ENCODE assay signal across 8 mouse cellular contexts in genomic region chr6:108782526-108783183, GRCm38 (mm10). TPM values are rescaled to one million over a fixed set of nuclear protein-coding genes. Genes with fewer than 3 reads are reported as not detected.
DNase-seq lines count a peak whose midpoint lies in the region; ATAC-seq and TF ChIP-seq lines count a peak whose summit lies in the region.

TSS of gene Arl8b (plus strand) at chr6:108783099.

- peak within 1 kb of the TSS; percentile 85 to 98 for H3K4me3 ChIP-seq in MEL (ENCODE audit: control insufficient read depth in 1 of 2, insufficient read depth in 1 of 2, low read depth in 2 of 2, low read length in 2 of 2)
- H3K4me3 ChIP-seq in cerebellum, adult 2 months (replicated peaks; ENCODE audit: insufficient read depth, low read depth, low read length) = peak within 1 kb of the TSS; percentile 86
- peak within 1 kb of the TSS; percentile 70 for H3K4me3 ChIP-seq in lung, embryonic 16.5 days (ENCODE audit: low read length)

- H3K27me3 ChIP-seq in MEL (ENCODE audit: control insufficient read depth in 1 of 2, insufficient read depth in 2 of 2, low read length in 2 of 2) = no peaks in the 10 kb centered on the region
- no peaks in the 10 kb centered on the region for H3K27me3 ChIP-seq in cerebellum, adult 2 months (ENCODE audit: control insufficient read depth, insufficient read depth, low read length)
- no peaks in the 10 kb centered on the region for H3K27me3 ChIP-seq in lung, embryonic 16.5 days (ENCODE audit: control insufficient read depth, insufficient read depth, low read depth, low read length)

- TF ChIP-seq CTCF in MEL (IDR thresholded peaks at IDR 0.05 in 2 of 3, conservative IDR thresholded peaks at IDR 0.05 in 1 of 3; ENCODE audit: control insufficient read depth in 1 of 3, insufficient read depth in 1 of 3, low read depth in 2 of 3, low read length in 3 of 3, poor library complexity in 1 of 3, severe bottlenecking in 1 of 3) = peak; percentile 63 to 86 (median 72)
- TF ChIP-seq CTCF in cerebellum, adult 2 months (IDR thresholded peaks at IDR 0.05; ENCODE audit: borderline replicate concordance, insufficient read depth, low read depth, low read length) = peak; percentile 94

- WGBS in cerebellum, adult 2 months = 11% methylated on average over 36 of the region's 36 CpGs
- 9% methylated on average over 36 of the region's 36 CpGs for WGBS in lung, embryonic 16.5 days

- H3K27ac ChIP-seq in MEL (ENCODE audit: control insufficient read depth, low read depth, low read length) = peak within 1 kb of the TSS; percentile 76
- H3K27ac ChIP-seq in cerebellum, adult 2 months (ENCODE audit: insufficient read depth, low read length) = peak within 1 kb of the TSS; percentile 88
- peak within 1 kb of the TSS; percentile 82 for H3K27ac ChIP-seq in lung, embryonic 16.5 days (ENCODE audit: low read length)

- TF ChIP-seq RAD21 in MEL (IDR thresholded peaks at IDR 0.05; ENCODE audit: low read depth, low read length) = no peak

- peak; percentile 76 to 78 for ATAC-seq in hematopoietic stem cell, adult 5-6 weeks (replicated peaks in 1 of 2; ENCODE audit: insufficient read depth in 1 of 2, low FRiP score in 2 of 2, low TSS enrichment in 1 of 2, low read depth in 1 of 2, poor library complexity in 2 of 2, severe bottlenecking in 2 of 2)
- ATAC-seq in lung, embryonic 16.5 days (ENCODE audit: low read depth) = peak; percentile 96

- peaks cover 8 to 19% of the 10 kb centered on the region in 2 experiments; a peak in 3 of 4 replicates for H3K4me1 ChIP-seq in MEL (ENCODE audit: control insufficient read depth in 1 of 2, insufficient read depth in 2 of 2, low read length in 2 of 2)
- H3K4me1 ChIP-seq in cerebellum, adult 2 months (ENCODE audit: control insufficient read depth, insufficient read depth, low read length) = peaks cover 11% of the 10 kb centered on the region; the same call in 1 of the 2 replicates
- peaks cover 12% of the 10 kb centered on the region for H3K4me1 ChIP-seq in lung, embryonic 16.5 days (replicated peaks; ENCODE audit: control insufficient read depth, insufficient read depth, low read length)

- TF ChIP-seq EP300 in MEL (IDR thresholded peaks at IDR 0.05; ENCODE audit: low read depth in 1 of 2, low read length in 2 of 2) = peak in 1 of 2 experiments; percentile 38; a peak in 2 of 4 replicates

- H3K9ac ChIP-seq in MEL (ENCODE audit: control insufficient read depth, low read depth, low read length, poor library complexity, severe bottlenecking) = peak within 1 kb of the TSS; percentile 96
- peak within 1 kb of the TSS; percentile 97 for H3K9ac ChIP-seq in lung, embryonic 16.5 days (ENCODE audit: low read length)

- H3K4me2 ChIP-seq in lung, embryonic 16.5 days (ENCODE audit: low read depth, low read length) = peak within 1 kb of the TSS; percentile 68

- H3K36me3 ChIP-seq in MEL (ENCODE audit: control insufficient read depth in 1 of 2, insufficient read depth in 2 of 2, low read length in 2 of 2) = peaks cover 0 to 29% of the 10 kb centered on the region in 2 experiments; a peak in 2 of 4 replicates
- no peaks in the 10 kb centered on the region for H3K36me3 ChIP-seq in lung, embryonic 16.5 days (ENCODE audit: control insufficient read depth, insufficient read depth, low read length)

- peaks cover 35% of the 10 kb centered on the region for H3K79me2 ChIP-seq in MEL (ENCODE audit: control insufficient read depth, insufficient read depth, low read length, poor library complexity)

- no peaks in the 10 kb centered on the region for H3K9me3 ChIP-seq in MEL (replicated peaks; ENCODE audit: insufficient read depth, low read length)
- no peaks in the 10 kb centered on the region for H3K9me3 ChIP-seq in lung, embryonic 16.5 days (ENCODE audit: control insufficient read depth, low read length)

- peak; percentile 57 to 81; a peak in 3 of 4 replicates for TF ChIP-seq POLR2A in MEL (IDR thresholded peaks at IDR 0.05; ENCODE audit: control insufficient read depth in 1 of 2, insufficient read depth in 1 of 2, low read depth in 1 of 2, low read length in 2 of 2, poor library complexity in 1 of 2)
- TF ChIP-seq POLR2A in cerebellum, adult 2 months (IDR thresholded peaks at IDR 0.05; ENCODE audit: borderline replicate concordance, insufficient read depth, low read length) = peak; percentile 81; the same call in 1 of the 2 replicates

- peak; percentile 96 for DNase-seq in MEL (ENCODE audit: low read depth, low spot score)
- peak; percentile 95 to 97 for DNase-seq in cerebellum, adult 2 months
- DNase-seq in forelimb bud, embryonic 11.5 days (ENCODE audit: low read depth, low spot score) = peak; percentile 95
- DNase-seq in layer of hippocampus, adult 9-10 months (ENCODE audit: low spot score) = peak; percentile 89
- peak; percentile 95 for DNase-seq in ovary, postnatal 10 days (ENCODE audit: low spot score)
- peak; percentile 90 to 98 for DNase-seq in thymus, postnatal 10 days (ENCODE audit: low spot score in 2 of 2)

TF ChIP-seq in MEL, 35 proteins besides CTCF, POLR2A, EP300 and RAD21:
- no peak for TF ChIP-seq MYB (IDR thresholded peaks at IDR 0.05; ENCODE audit: low read depth, low read length)
- TF ChIP-seq JUND (IDR thresholded peaks at IDR 0.05; ENCODE audit: low read depth, low read length) = no peak
- TF ChIP-seq UBTF (IDR thresholded peaks at IDR 0.05; ENCODE audit: borderline replicate concordance, insufficient read depth, low read depth, low read length) = no peak
- TF ChIP-seq TAL1 (IDR thresholded peaks at IDR 0.05; ENCODE audit: low read length) = no peak
- peak; percentile 94 for TF ChIP-seq USF1 (IDR thresholded peaks at IDR 0.05; ENCODE audit: low read depth, low read length)
- peak; percentile 88 for TF ChIP-seq HCFC1 (IDR thresholded peaks at IDR 0.05; ENCODE audit: low read depth, low read length)
- TF ChIP-seq MAZ (IDR thresholded peaks at IDR 0.05; ENCODE audit: low read depth, low read length) = peak; percentile 77; the same call in 1 of the 2 replicates
- TF ChIP-seq TBP (IDR thresholded peaks at IDR 0.05; ENCODE audit: low read depth, low read length) = peak; percentile 75
- peak; percentile 54; the same call in 1 of the 2 replicates for TF ChIP-seq ZMIZ1 (IDR thresholded peaks at IDR 0.05; ENCODE audit: low read depth, low read length)
- no peak for TF ChIP-seq MEF2A (IDR thresholded peaks at IDR 0.05; ENCODE audit: extremely low read depth, insufficient replicate concordance, low read depth, low read length, poor library complexity, severe bottlenecking)
- TF ChIP-seq RCOR1 (IDR thresholded peaks at IDR 0.05; ENCODE audit: low read depth, low read length) = no peak
- peak; percentile 79 for TF ChIP-seq NELFE (IDR thresholded peaks at IDR 0.05; ENCODE audit: low read depth, low read length)
- peak; percentile 85 for TF ChIP-seq MXI1 (IDR thresholded peaks at IDR 0.05; ENCODE audit: low read depth, low read length)
- TF ChIP-seq GATA1 (IDR thresholded peaks at IDR 0.05; ENCODE audit: low read depth, low read length) = no peak
- TF ChIP-seq SIN3A (IDR thresholded peaks at IDR 0.05; ENCODE audit: low read length) = peak; percentile 93
- TF ChIP-seq TCF12 (IDR thresholded peaks at IDR 0.05; ENCODE audit: low read depth, low read length) = peak; percentile 71
- TF ChIP-seq USF2 (IDR thresholded peaks at IDR 0.05; ENCODE audit: borderline replicate concordance in 1 of 2, insufficient read depth in 1 of 2, low read depth in 1 of 2, low read length in 2 of 2) = peak in 1 of 2 experiments; percentile 54; a peak in 1 of 4 replicates
- TF ChIP-seq BHLHE40 (IDR thresholded peaks at IDR 0.05; ENCODE audit: borderline replicate concordance, low read depth, low read length) = no peak
- no peak for TF ChIP-seq MAFK (IDR thresholded peaks at IDR 0.05; ENCODE audit: borderline replicate concordance, low read depth, low read length)
- TF ChIP-seq SMC3 (IDR thresholded peaks at IDR 0.05; ENCODE audit: low read depth, low read length) = no peak
- TF ChIP-seq CHD1 (IDR thresholded peaks at IDR 0.05; ENCODE audit: low read depth, low read length) = peak; percentile 75; the same call in 1 of the 2 replicates
- TF ChIP-seq CHD2 (IDR thresholded peaks at IDR 0.05; ENCODE audit: low read length) = no peak
- no peak for TF ChIP-seq ZKSCAN1 (IDR thresholded peaks at IDR 0.05; ENCODE audit: low read depth, low read length)
- peak; percentile 82 for TF ChIP-seq ELF1 (IDR thresholded peaks at IDR 0.05; ENCODE audit: low read depth, low read length)
- peak; percentile 65; the same call in 1 of the 2 replicates for TF ChIP-seq KAT2A (conservative IDR thresholded peaks at IDR 0.05; ENCODE audit: low read depth, low read length)
- peak; percentile 90 for TF ChIP-seq MYC (IDR thresholded peaks at IDR 0.05; ENCODE audit: low read depth, low read length)
- peak; percentile 77; the same call in 1 of the 2 replicates for TF ChIP-seq ZNF384 (IDR thresholded peaks at IDR 0.05; ENCODE audit: low read depth, low read length)
- TF ChIP-seq MAX (IDR thresholded peaks at IDR 0.05; ENCODE audit: low read length) = peak; percentile 86
- TF ChIP-seq GABPA (IDR thresholded peaks at IDR 0.05; ENCODE audit: low read depth, low read length) = peak; percentile 64; the same call in 1 of the 2 replicates
- peak; percentile 63 for TF ChIP-seq ETS1 (IDR thresholded peaks at IDR 0.05; ENCODE audit: low read depth, low read length)
- no peak; the same call in 1 of the 2 replicates for TF ChIP-seq POLR2AphosphoS2 (IDR thresholded peaks at IDR 0.05; ENCODE audit: low read length)
- TF ChIP-seq NRF1 (IDR thresholded peaks at IDR 0.05; ENCODE audit: insufficient read depth, low read depth, low read length, poor library complexity, severe bottlenecking) = peak; percentile 81
- no peak for TF ChIP-seq ZC3H11A (IDR thresholded peaks at IDR 0.05; ENCODE audit: low read depth, low read length)
- no peak for TF ChIP-seq E2F4 (IDR thresholded peaks at IDR 0.05; ENCODE audit: borderline replicate concordance, low read depth, low read length)
- no peak for TF ChIP-seq POLR2AphosphoS5 (IDR thresholded peaks at IDR 0.05; ENCODE audit: borderline replicate concordance, low read depth, low read length)
TF ChIP-seq in MEL: peak in this region for 19.

RNA-seq across cellular contexts. Expression of gene Arl8b, which starts in this region (rescaled TPM):
- 37.7 and 45.2 TPM in 2 replicates for total RNA-seq in MEL (2012; rRNA removed)
- polyA plus RNA-seq in MEL (2012; ENCODE audit: insufficient read depth in 1 of 2, insufficient read length in 2 of 2, low read depth in 1 of 2, low replicate concordance in 2 of 2, missing spikeins in 1 of 2) = 100 to 1,000 TPM in 1 of 2 experiments, 10 to 100 TPM in 1; 75.2 to 120 TPM
- 75.4 and 77.9 TPM in 2 replicates for polyA plus RNA-seq in cerebellum, adult 2 months (2012; rRNA removed)
- total RNA-seq in hematopoietic stem cell, adult 5-6 weeks (2017) = 61.6 and 67.1 TPM in 2 replicates
- 79.1 and 91.2 TPM in 2 replicates for polyA plus RNA-seq in lung, embryonic 16.5 days (2015; fragmentation: Nextera tagmentation; extraction: Ambion mirVana)

Comparison
In these comparisons a context has a peak if more than half of its experiments do, and no peak if none do; other contexts are left out.
1. Peak in every context shown above with its lines: DNase-seq, ATAC-seq, H3K4me3 ChIP-seq and H3K27ac ChIP-seq.